Mouse (Mus musculus) forebrain, postnatal 0 days (tissue): ENCODE results near the gene Inpp5b. TPM values are rescaled to one million over a fixed set of nuclear protein-coding genes. Genes with fewer than 3 reads are reported as not detected.

Experiments
- ATAC-seq: fragments of 200-750 bp; cut with Nextera tagmentation; 2 replicates; pipeline ENCODE4 v1.8.0; 2017; ENCODE audit warnings: mild to moderate bottlenecking, moderate library complexity
- DNase-seq: peaks from one replicate; pipeline ENCODE4 v3.0.0-alpha.2; 2015
- H3K27ac ChIP-seq: fragments of 300-500 bp; sonication (generic); 2 replicates; pipeline ENCODE4 v1.5.1; 2014; ENCODE audit warnings: low read depth, mild to moderate bottlenecking, antibody characterized with exemption, low read length, moderate library complexity, mixed read lengths
- H3K27me3 ChIP-seq: fragments of 300-500 bp; sonication (generic); 2 replicates; pipeline ENCODE4 v1.6.1; 2014; ENCODE audit warnings: mild to moderate bottlenecking, low read length, mixed read lengths; ENCODE audit not compliant: insufficient read depth
- H3K36me3 ChIP-seq: fragments of 300-500 bp; sonication (generic); 2 replicates; pipeline ENCODE4 v1.6.1; 2014; ENCODE audit warnings: mild to moderate bottlenecking, moderate library complexity; ENCODE audit not compliant: insufficient read depth
- H3K4me1 ChIP-seq: fragments of 300-500 bp; sonication (generic); 2 replicates; pipeline ENCODE4 v1.6.1; 2014; ENCODE audit warnings: antibody characterized with exemption; ENCODE audit not compliant: insufficient read depth
- H3K4me2 ChIP-seq: fragments of 300-500 bp; sonication (generic); 2 replicates; pipeline ENCODE4 v1.6.1; 2014; ENCODE audit warnings: low read depth, mild to moderate bottlenecking, moderate library complexity
- H3K4me3 ChIP-seq: fragments of 300-500 bp; sonication (generic); 2 replicates; pipeline ENCODE4 v1.5.1; 2014; ENCODE audit warnings: low read depth, low read length, mixed read lengths
- H3K9ac ChIP-seq: fragments of 300-500 bp; sonication (generic); 2 replicates; pipeline ENCODE4 v1.6.1; 2014; ENCODE audit warnings: mild to moderate bottlenecking
- H3K9me3 ChIP-seq: fragments of 300-500 bp; sonication (generic); 2 replicates; pipeline ENCODE4 v1.6.1; 2016; ENCODE audit warnings: low read length
- CTCF ChIP-seq: sonication (generic); IDR thresholded peaks from 2 replicates; pipeline ENCODE4 v1.5.1; 2016; ENCODE audit warnings: antibody characterized with exemption, control low read depth, low read depth
- WGBS: fragments of 180-500 bp; shearing (Covaris S2); extraction: QIAGEN DNeasy Blood & Tissue Kit; methylation state at CpG from one replicate; pipeline ENCODE4 v1.1.7; 2014; 5-methylcytosine and 5-hydroxymethylcytosine counted together
- polyA plus RNA-seq: library from polyadenylated mRNA; unstranded; fragments of >200 nt; fragmentation: Nextera tagmentation; extraction: Ambion mirVana; gene quantifications from 2 replicates; pipeline ENCODE4 v1.2.1, GENCODE M21; 2015
- total RNA-seq: library from RNA; depleted of rRNA; stranded (reverse); fragments of >200 nt; gene quantifications from 2 replicates; pipeline ENCODE4 v1.2.3, GENCODE M21; 2014

The Inpp5b gene
- total and polyA plus RNA-seq, 2 experiments from 2014 or later = 11.2 to 21.7 TPM

DNA sequence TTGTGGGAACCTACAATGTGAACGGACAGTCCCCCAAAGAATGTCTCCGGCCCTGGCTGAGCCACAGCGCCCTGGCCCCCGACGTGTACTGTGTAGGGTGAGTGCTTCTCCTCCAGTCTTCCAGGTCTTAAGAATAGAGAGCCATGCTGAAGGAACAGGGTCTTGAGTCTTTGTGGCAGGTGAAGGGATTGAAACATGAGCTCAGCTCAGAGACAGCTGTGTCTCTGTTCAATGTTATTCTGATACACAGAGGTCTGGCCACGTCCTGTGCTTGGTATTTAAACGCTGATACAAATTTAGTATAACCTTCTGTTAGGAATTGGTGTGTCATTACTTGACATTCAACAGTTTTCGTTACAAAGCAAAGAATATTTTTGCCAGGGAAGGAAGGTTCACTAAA, 40.7 kb downstream of the Inpp5b start:
- DNase-seq = no peak
- ATAC-seq = no peak
- peaks cover 68% of the 10 kb centered on the region for H3K36me3 ChIP-seq
- no peaks in the 10 kb centered on the region for H3K9me3 ChIP-seq
- no peaks in the 10 kb centered on the region for H3K4me1 ChIP-seq
- no peak overlapping the region for H3K27ac ChIP-seq
- no peaks in the 10 kb centered on the region for H3K27me3 ChIP-seq
- no peak for TF ChIP-seq CTCF
- H3K4me2 ChIP-seq = no peak overlapping the region
- 94% methylated on average over 8 of the region's 8 CpGs for WGBS
- no peak overlapping the region for H3K4me3 ChIP-seq
- H3K9ac ChIP-seq = no peak overlapping the region

DNA sequence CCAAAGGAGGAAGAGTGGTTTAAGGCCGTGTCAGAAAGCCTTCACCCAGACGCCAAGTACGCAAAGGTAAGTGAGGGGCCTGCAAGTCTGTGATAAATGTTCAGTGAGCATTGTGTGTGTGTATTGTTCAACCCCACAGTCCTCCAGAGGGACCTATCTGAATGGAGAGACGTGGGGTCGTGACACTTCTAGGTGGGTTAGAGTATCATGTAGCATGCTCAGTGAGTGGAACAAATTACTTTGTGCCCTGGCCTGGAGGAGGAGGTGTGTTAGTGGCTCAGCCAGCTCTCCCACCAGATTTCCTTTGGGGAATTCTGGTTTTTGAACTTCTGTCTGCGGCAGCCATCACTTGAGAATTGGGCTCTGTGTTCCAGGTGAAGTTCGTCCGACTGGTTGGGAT, 42.3 kb downstream of the Inpp5b start:
- 85% methylated on average over 8 of the region's 8 CpGs for WGBS
- DNase-seq = no peak
- no peaks in the 10 kb centered on the region for H3K27me3 ChIP-seq

DNA sequence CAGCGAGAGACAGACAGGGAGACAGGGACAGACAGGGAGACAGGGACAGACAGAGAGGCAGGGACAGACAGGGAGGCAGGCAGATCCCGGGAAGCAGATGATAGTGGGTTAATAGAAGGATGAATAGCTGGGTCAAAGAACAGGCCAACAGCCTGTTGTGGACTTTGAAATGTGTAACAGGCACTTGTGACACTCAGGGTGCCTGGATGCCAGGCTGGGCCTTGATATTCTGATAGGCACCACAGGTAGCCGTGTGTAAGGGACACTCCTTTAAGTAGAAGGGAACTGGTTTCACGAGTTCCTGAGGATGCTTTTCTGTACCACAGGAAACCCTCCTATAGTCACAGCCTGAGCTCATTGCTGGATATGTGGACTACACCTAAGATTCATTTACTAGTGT, 48.4 kb downstream of the Inpp5b start:
- Histone ChIP-seq H3K36me3 (peaks cover 88% of the 10 kb centered on the region), H3K4me2 (no peak overlapping the region), H3K27me3 (no peaks in the 10 kb centered on the region), H3K4me3 (no peak overlapping the region), H3K9me3 (no peaks in the 10 kb centered on the region), H3K9ac (no peak overlapping the region), H3K4me1 (no peaks in the 10 kb centered on the region), H3K27ac (no peak overlapping the region)
- WGBS = 85% methylated on average over 4 of the region's 4 CpGs
- ATAC-seq (no peak), DNase-seq (no peak)
- TF ChIP-seq CTCF = no peak

More for the DNA sequence above, 42.3 kb downstream of the Inpp5b start:
- no peak overlapping the region for H3K4me3 ChIP-seq
- H3K36me3 ChIP-seq = peaks cover 76% of the 10 kb centered on the region
- TF ChIP-seq CTCF = no peak
- ATAC-seq = no peak
- H3K4me1 ChIP-seq = no peaks in the 10 kb centered on the region
- H3K9ac ChIP-seq = no peak overlapping the region
- H3K9me3 ChIP-seq = no peaks in the 10 kb centered on the region
- H3K27ac ChIP-seq = no peak overlapping the region
- no peak overlapping the region for H3K4me2 ChIP-seq

DNA sequence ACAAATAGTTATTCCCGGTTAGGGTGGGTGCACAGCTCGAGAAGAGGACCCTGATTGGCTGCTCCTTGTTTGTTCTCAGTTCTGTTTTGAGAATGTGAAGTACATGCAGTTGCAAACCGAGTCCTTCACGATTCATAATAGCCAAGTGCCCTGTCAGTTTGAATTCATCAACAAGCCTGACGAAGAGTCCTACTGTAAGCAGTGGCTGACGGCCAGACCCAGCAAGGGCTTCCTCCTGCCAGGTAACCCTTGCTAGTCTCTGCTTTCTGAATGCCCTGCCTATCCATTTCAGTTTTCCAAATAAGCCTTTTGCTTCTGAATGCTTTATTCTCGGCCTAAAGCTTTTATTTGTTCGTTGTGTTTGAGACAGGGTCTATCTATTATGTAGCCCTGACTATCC, 50.5 kb downstream of the Inpp5b start:
- DNase-seq (no peak), ATAC-seq (no peak)
- H3K9me3 ChIP-seq = no peaks in the 10 kb centered on the region
- TF ChIP-seq CTCF = no peak
- no peaks in the 10 kb centered on the region for H3K4me1 ChIP-seq
- H3K27me3 ChIP-seq = no peaks in the 10 kb centered on the region
- H3K4me3 ChIP-seq = no peak overlapping the region
- no peak overlapping the region for H3K9ac ChIP-seq
- no peak overlapping the region for H3K27ac ChIP-seq
- H3K36me3 ChIP-seq = peaks cover 72% of the 10 kb centered on the region
- WGBS = 85% methylated on average over 8 of the region's 8 CpGs
- H3K4me2 ChIP-seq = no peak overlapping the region

GRCm38 (mm10) chr4:124796141-124796540, 54.5 kb downstream of the Inpp5b start:
- no peak overlapping the region for H3K9ac ChIP-seq
- H3K9me3 ChIP-seq = no peaks in the 10 kb centered on the region
- WGBS = 89% methylated on average over 8 of the region's 8 CpGs
- ATAC-seq = no peak
- H3K4me1 ChIP-seq = no peaks in the 10 kb centered on the region
- H3K36me3 ChIP-seq = peaks cover 70% of the 10 kb centered on the region
- H3K4me2 ChIP-seq = no peak overlapping the region
- no peak overlapping the region for H3K4me3 ChIP-seq
- no peaks in the 10 kb centered on the region for H3K27me3 ChIP-seq
- no peak for DNase-seq
- TF ChIP-seq CTCF = no peak
- H3K27ac ChIP-seq = no peak overlapping the region

- Histone ChIP-seq H3K9ac (no peak overlapping the region), H3K4me1 (no peaks in the 10 kb centered on the region), H3K4me3 (no peak overlapping the region), H3K27me3 (no peaks in the 10 kb centered on the region), H3K27ac (no peak overlapping the region), H3K4me2 (no peak overlapping the region), H3K36me3 (peaks cover 63% of the 10 kb centered on the region), H3K9me3 (no peaks in the 10 kb centered on the region)
- DNase-seq = no peak
- ATAC-seq = no peak
- TF ChIP-seq CTCF = no peak
- 93% methylated on average over 2 of the region's 2 CpGs for WGBS
Measured at GRCm38 (mm10) chr4:124796913-124797312, 55.3 kb downstream of the Inpp5b start.

- peaks cover 46% of the 10 kb centered on the region for H3K36me3 ChIP-seq
- H3K4me1 ChIP-seq = peaks cover 9% of the 10 kb centered on the region
- H3K4me3 ChIP-seq = peak within 1 kb of the TSS; percentile 92
- H3K27ac ChIP-seq = peak within 1 kb of the TSS; percentile 87
- H3K4me2 ChIP-seq = peak within 1 kb of the TSS; percentile 75
- H3K9ac ChIP-seq = peak within 1 kb of the TSS; percentile 63
- ATAC-seq (peak; percentile 86), DNase-seq (peak; percentile 93)
- 2% methylated on average over 21 of the region's 21 CpGs for WGBS
- no peaks in the 10 kb centered on the region for H3K9me3 ChIP-seq
- TF ChIP-seq CTCF = peak; percentile 85
- no peaks in the 10 kb centered on the region for H3K27me3 ChIP-seq
Measured at GRCm38 (mm10) chr4:124801552-124802308, 60.1 kb downstream of the Inpp5b start, which contains the start of gene Mtf1. Mtf1 (plus strand) TSS chr4:124802104.
